In the genomic region with DNA sequence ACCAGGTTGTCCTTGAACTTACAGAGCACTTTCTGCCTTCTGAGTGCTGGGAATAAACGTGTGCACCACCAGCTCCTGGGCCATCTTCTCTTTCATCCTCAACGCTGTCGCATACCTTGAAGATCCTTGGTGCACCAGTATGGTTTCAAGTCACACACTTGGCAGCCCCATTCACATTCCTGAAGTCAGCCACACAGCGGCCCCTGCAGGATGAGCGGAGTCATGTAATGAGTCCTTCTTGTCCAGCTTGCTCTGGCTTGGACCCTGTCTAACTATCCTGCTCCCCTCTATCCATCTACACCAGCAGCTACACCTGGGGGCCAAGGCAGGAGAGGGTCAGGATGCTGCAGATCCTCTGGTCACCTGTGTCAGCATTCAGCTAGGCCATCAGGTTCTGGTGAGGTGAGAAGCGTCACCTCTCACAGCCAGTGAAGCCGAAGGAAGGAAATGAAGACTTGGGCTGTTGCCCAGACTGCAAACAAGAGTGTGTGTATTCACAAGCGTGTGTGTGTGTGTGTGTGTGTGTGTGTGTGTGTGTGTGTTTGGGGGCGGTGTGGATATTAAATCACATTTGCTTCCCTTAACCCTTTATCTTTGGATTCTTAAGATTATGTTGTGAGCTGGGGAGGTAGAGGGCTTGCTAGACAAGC, we compare ENCODE assay signal across 9 mouse cellular contexts. TPM values are rescaled to one million over a fixed set of nuclear protein-coding genes. Genes with fewer than 3 reads are reported as not detected.
DNase-seq lines count a peak whose midpoint lies in the region; ATAC-seq and TF ChIP-seq lines count a peak whose summit lies in the region.
"Had no signal": no experiment of that assay in that cellular context is flagged by ENCODE, and none has a peak within 500 bp of the region (broad histone marks: within the 10 kb centered on the region; RNA-seq: fewer than 3 reads in every experiment).

No protein-coding gene starts in this region.

- peaks cover 17% of the 10 kb centered on the region for H3K4me1 ChIP-seq in midbrain, embryonic 10.5 days
- no peaks in the 10 kb centered on the region; the same call in 1 of the 2 replicates for H3K4me1 ChIP-seq in midbrain, embryonic 11.5 days (ENCODE audit: control insufficient read depth, insufficient read depth, low read length)
- no peaks in the 10 kb centered on the region for H3K4me1 ChIP-seq in kidney, postnatal 0 days (replicated peaks; ENCODE audit: insufficient read depth, low read length)

- no peak overlapping the region; the same call in 1 of the 2 replicates for H3K27ac ChIP-seq in midbrain, embryonic 10.5 days (replicated peaks)
- no peak overlapping the region for H3K27ac ChIP-seq in midbrain, embryonic 11.5 days (ENCODE audit: low read depth, low read length)
- H3K27ac ChIP-seq in kidney, postnatal 0 days = no peak overlapping the region
- H3K27ac ChIP-seq: lung, embryonic 15.5 days had no signal

- no peak overlapping the region for H3K4me3 ChIP-seq in midbrain, embryonic 10.5 days
- no peak overlapping the region for H3K4me3 ChIP-seq in midbrain, embryonic 11.5 days (ENCODE audit: low read depth, low read length)
- no peak overlapping the region for H3K4me3 ChIP-seq in kidney, postnatal 0 days (replicated peaks; ENCODE audit: low read depth, low read length)
- H3K4me3 ChIP-seq: lung, embryonic 15.5 days had no signal

- H3K36me3 ChIP-seq in midbrain, embryonic 10.5 days = no peaks in the 10 kb centered on the region
- no peaks in the 10 kb centered on the region for H3K36me3 ChIP-seq in midbrain, embryonic 11.5 days (ENCODE audit: control insufficient read depth, insufficient read depth, low read length)
- H3K36me3 ChIP-seq in kidney, postnatal 0 days (ENCODE audit: insufficient read depth, low read length) = no peaks in the 10 kb centered on the region
- H3K36me3 ChIP-seq: lung, embryonic 15.5 days had no signal

- ATAC-seq in cerebellum, adult (ENCODE audit: insufficient number of reproducible peaks, low FRiP score, low TSS enrichment) = no peak
- no peak for ATAC-seq in midbrain, embryonic 11.5 days (ENCODE audit: low FRiP score)
- no peak for ATAC-seq in kidney, postnatal 0 days (replicated peaks; ENCODE audit: low FRiP score, low read depth)
- no peak for ATAC-seq in activated CD4-positive, CD25-positive, alpha-beta regulatory T cell, adult 4 months

- no peaks in the 10 kb centered on the region for H3K9me3 ChIP-seq in midbrain, embryonic 10.5 days (replicated peaks)
- no peaks in the 10 kb centered on the region for H3K9me3 ChIP-seq in midbrain, embryonic 11.5 days (ENCODE audit: control insufficient read depth, low read length)
- H3K9me3 ChIP-seq in kidney, postnatal 0 days (replicated peaks; ENCODE audit: low read length) = no peaks in the 10 kb centered on the region
- H3K9me3 ChIP-seq: lung, embryonic 15.5 days had no signal

- no peak overlapping the region for H3K4me2 ChIP-seq in midbrain, embryonic 11.5 days
- H3K4me2 ChIP-seq in kidney, postnatal 0 days (ENCODE audit: low read length) = no peak overlapping the region
- H3K4me2 ChIP-seq: lung, embryonic 15.5 days had no signal

- H3K27me3 ChIP-seq in midbrain, embryonic 10.5 days (ENCODE audit: low read depth, poor library complexity, severe bottlenecking) = peaks cover 27% of the 10 kb centered on the region; the same call in 1 of the 2 replicates
- no peaks in the 10 kb centered on the region for H3K27me3 ChIP-seq in midbrain, embryonic 11.5 days (ENCODE audit: control insufficient read depth, insufficient read depth, low read length)
- H3K27me3 ChIP-seq in kidney, postnatal 0 days (ENCODE audit: insufficient read depth, low read length) = no peaks in the 10 kb centered on the region
- H3K27me3 ChIP-seq: lung, embryonic 15.5 days had no signal

- no peak overlapping the region for H3K9ac ChIP-seq in midbrain, embryonic 11.5 days (ENCODE audit: low read length)
- no peak overlapping the region for H3K9ac ChIP-seq in kidney, postnatal 0 days (ENCODE audit: low read depth, low read length)
- H3K9ac ChIP-seq: lung, embryonic 15.5 days had no signal

- DNase-seq in cerebellum, postnatal 10 days = peak; percentile 62 to 74
- peak; percentile 36 for DNase-seq in midbrain, embryonic 10.5 days (ENCODE audit: low spot score)
- DNase-seq in midbrain, embryonic 11.5 days (ENCODE audit: low spot score, missing footprints) = no peak
- peak; percentile 44 for DNase-seq in brain, adult 2 months (ENCODE audit: low read depth, low spot score)
- no peak for DNase-seq in kidney, postnatal 0 days (ENCODE audit: low spot score)
- DNase-seq in retina, postnatal 1 day = peak; percentile 51

- 69% methylated on average over 9 of the region's 9 CpGs for WGBS in midbrain, embryonic 10.5 days
- 62% methylated on average over 9 of the region's 9 CpGs for WGBS in midbrain, embryonic 11.5 days
- WGBS in kidney, postnatal 0 days = 55% methylated on average over 9 of the region's 9 CpGs

- TF ChIP-seq CTCF in kidney, postnatal 0 days (IDR thresholded peaks at IDR 0.05; ENCODE audit: low read depth) = peak; percentile 63

RNA-seq across cellular contexts. Expression of gene Galnt10, which starts 18.0 kb away (rescaled TPM):
- 28.1 and 30.7 TPM in 2 replicates for polyA plus RNA-seq in midbrain, embryonic 10.5 days (2016; fragmentation: Nextera tagmentation; extraction: Ambion mirVana)
- polyA plus RNA-seq in midbrain, embryonic 11.5 days (2014; fragmentation: Nextera tagmentation; extraction: Ambion mirVana) = 12.1 and 13.9 TPM in 2 replicates
- 18.4 and 19.2 TPM in 2 replicates for polyA plus RNA-seq in kidney, postnatal 0 days (2015; fragmentation: Nextera tagmentation; extraction: Ambion mirVana)
- polyA plus RNA-seq in activated CD4-positive, CD25-positive, alpha-beta regulatory T cell, adult 4 months (2017; shearing (Covaris generic)) = 1 to 10 TPM; 4.1 to 7.6 TPM

Comparison
In these comparisons a context has a peak if more than half of its experiments do, and no peak if none do; other contexts are left out.
1. DNase-seq: peak in cerebellum, postnatal 10 days (2 of 2), midbrain, embryonic 10.5 days (single experiment), brain, adult 2 months (single experiment) and retina, postnatal 1 day (single experiment); none in midbrain, embryonic 11.5 days (single experiment) and kidney, postnatal 0 days (single experiment).